Mouse (Mus musculus) B cell, adult 2 months (primary cell): ENCODE measurements at regions not wholly inside any gene's neighbourhood (a gene's known extent, or its start where the extent isn't known, plus 50 kb on each side); places are given as distances from the start of the nearest gene placed in this dataset.
"Not testable (repeated sequence)": the region's sequence is repeated elsewhere in the genome, so short reads cannot be mapped to it uniquely, and the experiment has no call there.

Source experiments
- DNase-seq, 2 experiments: peaks; one replicate each; pipeline ENCODE4 v3.0.0; 2022

DNA sequence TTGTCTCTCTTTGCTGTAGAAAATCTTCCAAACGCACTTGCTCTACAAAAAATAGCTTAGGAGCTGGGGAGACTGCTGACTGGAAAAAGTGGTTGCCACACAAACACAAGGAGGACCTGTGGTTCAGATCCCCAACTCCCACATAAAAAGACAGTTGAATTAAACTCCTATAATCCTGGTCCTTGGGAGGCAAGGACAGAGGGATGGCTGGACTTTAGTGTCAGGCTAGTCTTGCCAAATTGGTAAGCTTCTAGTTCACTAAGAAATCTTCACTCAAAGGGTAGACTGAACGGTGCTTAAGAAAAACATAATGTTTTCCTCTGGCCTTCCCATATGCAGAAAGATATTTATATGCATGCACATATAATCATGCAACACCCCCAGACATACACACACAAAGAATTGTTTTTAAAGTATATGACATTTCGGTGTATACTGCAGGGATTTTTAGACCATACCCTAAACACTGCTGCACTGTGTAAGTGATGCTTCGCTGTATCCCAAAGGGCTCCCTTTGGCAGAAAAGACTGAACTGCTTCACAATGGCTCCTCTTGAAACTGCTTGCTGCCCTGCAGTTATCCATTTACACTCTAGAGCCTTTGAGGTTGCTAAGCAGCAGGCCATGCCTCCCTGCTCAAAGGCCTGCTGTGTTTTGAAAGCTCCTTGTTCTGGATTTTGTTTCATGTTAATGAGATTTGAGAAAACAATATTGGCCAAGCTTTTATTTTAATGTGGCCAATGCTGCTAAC lies 1299.3 kb downstream of the Zfp704 start:
- no peak for DNase-seq

DNA sequence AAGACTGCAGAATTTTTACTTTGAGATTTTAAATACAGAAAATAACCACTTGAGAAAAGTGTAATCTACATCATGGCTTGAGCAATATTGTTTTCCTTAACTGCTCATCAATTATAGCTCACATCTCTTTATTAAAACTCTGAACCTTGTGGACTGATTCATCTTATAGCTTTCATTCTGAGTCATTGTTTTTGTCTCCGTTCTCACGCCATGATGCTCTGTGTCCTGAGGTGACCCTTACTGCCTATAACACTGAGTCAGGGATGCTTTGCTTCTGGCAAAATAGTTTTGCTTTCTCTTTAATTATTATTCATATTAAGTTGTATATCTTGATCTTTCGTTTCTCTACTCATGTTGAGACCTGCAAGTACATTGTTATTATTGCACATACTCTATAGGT lies 1302.6 kb downstream of the Zfp704 start:
- no peak for DNase-seq

DNA sequence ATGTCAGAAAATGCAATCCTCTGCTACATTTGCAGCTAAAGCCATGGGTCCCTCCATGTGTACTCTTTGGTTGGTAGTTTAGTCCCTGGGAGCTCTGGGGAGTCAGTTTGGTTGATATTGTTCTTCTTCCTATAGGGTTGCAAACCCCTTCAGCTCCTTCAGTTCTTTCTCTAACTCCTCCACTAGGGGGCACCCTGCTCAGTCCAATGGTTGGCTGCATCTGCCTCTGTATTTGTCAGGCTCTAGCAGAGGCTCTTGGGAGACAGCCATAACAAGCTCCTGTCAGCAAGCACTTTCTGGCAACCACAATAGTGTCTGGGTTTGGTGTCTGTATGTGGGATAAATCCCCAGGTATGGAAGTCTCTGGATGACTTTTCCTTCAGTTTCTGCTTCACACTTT lies 1305.1 kb downstream of the Zfp704 start:
- DNase-seq: no peak

GRCm38 (mm10) chr3:8293036-8293435 lies 1316.8 kb downstream of the Zfp704 start:
- DNase-seq: no peak

GRCm38 (mm10) chr3:8289558-8289957 lies 1320.3 kb downstream of the Zfp704 start:
- no peak for DNase-seq

DNA sequence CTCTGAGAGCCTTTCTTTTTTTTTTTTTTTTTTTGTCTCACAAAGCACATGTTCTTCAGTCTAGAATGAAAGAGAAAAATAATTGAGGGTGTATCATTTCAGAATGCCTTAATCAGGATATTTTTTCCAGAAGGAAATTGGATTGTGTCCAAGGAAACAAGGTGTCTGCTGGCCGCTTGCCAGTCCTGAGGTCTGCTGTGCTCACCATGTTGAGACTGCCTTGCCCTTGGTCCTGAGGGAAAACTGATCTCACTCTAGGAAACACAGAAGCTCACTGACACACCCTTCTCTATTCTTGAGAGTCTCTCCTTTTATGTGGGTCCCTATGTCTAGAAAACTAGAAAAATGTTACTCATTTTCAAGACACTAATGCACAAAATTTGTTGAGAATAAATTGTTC lies 1321.4 kb downstream of the Zfp704 start:
- DNase-seq: no peak

- no peak for DNase-seq
Measured at GRCm38 (mm10) chr3:8284655-8285428, 1325.0 kb downstream of the Zfp704 start.

- no peak for DNase-seq
Measured at GRCm38 (mm10) chr3:8282411-8282810, 1327.5 kb downstream of the Zfp704 start.

DNA sequence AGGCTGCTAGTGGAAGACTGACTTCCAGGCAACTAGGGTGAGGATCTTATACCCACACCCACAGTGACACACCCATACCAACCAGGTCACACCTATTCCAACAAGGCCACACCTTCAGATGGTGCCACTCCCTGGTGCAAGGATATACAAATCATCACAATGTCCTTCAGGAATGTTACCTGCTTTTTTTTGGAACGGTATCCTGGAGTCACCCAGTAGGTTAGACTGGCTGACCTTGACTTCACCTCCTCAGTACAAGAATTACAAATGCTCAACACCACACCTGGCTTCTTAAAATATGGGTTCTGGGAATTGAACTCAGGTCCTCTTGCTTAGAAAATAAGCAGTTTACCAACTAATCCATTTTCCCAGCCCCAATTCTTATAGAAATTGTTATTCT lies 1333.2 kb downstream of the Zfp704 start:
- DNase-seq: no peak

DNA sequence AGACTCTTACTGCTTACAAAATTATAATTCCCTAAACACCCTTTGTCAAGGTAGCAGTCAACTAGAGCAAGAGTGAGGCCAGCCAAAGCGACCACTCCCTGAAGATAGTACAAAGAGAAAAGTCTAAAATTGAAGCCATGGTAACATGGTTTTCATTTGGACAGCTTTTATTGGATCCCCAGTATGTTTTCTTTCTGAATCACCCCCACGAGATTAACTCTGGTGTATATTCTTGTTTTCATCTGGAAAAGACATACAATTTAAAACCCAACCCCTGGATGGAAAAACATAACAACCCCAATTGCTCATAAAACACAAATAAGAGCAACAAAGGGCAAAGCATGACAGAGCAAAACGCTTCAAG lies 1339.0 kb downstream of the Zfp704 start:
- no peak for DNase-seq

- DNase-seq: no peak
Measured at GRCm38 (mm10) chr3:8270009-8270934, 1339.6 kb downstream of the Zfp704 start.

GRCm38 (mm10) chr3:8265783-8266182 lies 1344.1 kb downstream of the Zfp704 start:
- DNase-seq: no peak

GRCm38 (mm10) chr3:8264366-8265033 lies 1345.4 kb downstream of the Zfp704 start:
- DNase-seq: no peak

- DNase-seq: no peak
Measured at GRCm38 (mm10) chr3:8257293-8257692, 1352.6 kb downstream of the Zfp704 start.

GRCm38 (mm10) chr3:8252311-8252710 lies 1357.6 kb downstream of the Zfp704 start:
- DNase-seq: no peak

- no peak for DNase-seq
Measured at GRCm38 (mm10) chr3:8248911-8249310, 1361.0 kb downstream of the Zfp704 start.

DNA sequence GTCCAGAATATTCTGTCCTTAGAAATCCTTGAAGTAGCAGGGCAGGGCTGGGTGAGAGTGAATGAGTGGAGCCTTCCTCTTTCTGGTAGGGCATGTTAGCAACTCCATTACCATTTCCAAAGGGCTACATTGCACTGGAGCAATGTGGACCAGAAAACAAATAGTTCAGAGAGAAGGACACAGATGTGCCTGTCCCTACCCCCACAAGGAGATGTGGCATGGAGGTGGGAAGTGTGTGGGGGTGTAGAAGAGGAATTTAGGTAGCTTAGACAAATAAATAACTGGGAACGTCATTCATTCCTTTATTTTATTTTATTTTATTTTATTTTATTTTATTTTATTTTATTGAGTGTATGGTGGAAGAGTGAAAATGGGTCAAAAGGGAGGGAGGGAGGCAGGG lies 1364.1 kb downstream of the Zfp704 start:
- peak; percentile 40 to 41 for DNase-seq

DNA sequence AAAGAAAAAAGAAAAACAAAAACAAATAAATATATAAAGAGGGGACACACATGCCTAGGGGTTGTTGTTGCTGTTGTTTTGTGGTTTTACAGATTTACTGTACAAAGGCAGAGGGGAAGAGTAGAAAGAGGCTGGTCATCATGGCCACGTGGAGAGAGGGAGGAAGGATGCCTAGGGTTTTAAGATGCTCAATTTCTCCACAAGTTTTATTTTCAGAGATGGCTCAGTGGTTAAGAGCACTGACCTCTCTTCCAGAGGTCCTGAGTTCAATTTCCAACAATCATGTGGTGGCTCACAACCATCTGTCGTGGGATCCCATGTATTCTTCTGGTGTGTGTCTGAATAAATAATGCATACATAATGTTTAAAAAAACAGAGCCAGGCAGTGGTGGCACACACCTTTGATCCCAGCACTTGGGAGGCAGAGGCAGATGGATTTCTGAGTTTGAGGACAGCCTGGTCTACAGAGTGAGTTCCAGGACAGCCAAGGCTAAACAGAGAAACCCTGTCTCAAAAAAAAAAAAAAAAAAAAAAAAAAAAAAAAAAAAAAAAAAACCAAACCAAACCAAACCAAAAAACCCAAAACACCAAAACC lies 1364.6 kb downstream of the Zfp704 start:
- peak; percentile 18 to 25 for DNase-seq

DNA sequence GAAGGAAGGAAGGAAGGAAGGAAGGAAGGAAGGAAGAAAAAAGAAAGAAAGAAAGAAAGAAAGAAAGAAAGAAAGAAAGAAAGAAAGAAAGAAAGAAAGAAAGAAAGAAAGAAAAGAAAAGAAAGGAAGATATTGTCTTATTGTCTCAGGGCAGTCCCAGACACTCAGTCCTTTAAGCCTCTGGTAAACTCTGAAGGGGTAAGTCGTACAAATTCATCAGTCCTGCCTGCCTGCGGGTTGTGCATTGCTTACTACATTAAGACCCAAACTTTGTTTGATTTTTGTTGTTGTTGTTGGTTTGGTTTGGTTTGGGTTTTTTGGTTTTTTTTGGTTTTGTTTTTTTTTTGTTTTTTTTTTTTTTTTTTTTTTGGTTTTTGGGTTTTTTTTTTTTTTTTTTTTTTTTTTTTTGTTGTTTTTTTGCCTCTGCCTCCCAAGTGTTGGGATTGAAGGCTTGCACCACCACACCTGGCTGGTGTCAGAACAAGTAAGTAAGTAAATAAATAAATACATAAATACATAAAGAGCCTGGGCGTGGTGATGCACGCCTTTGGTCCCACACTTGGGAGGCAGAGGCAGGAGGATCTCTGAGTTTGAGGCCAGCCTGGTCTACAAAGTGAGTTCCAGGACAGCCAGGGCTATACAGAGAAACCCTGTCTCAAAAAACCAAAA lies 1365.2 kb downstream of the Zfp704 start:
- DNase-seq: not testable (repeated sequence)

GRCm38 (mm10) chr3:8206623-8207404 lies 1403.1 kb downstream of the Zfp704 start:
- DNase-seq: no peak

DNA sequence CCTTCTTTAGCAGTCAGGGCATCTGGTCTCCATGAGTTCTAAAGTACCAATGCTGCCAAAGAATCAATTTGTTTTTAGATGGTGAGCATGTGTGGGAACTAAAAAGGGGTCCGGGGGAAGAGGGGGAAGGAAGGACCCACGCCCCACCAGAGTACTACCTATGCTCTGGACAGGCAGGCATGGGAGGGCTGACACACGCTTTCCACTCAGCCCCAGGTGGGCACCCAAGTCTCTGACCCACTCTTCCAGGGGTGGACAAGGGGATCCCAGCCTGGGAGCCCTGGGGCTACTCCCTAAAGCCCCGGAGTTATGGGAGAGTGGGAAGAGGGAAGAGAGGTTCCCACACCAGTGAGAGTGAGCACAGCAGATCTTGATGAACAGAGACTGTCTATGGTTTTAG lies 1446.9 kb downstream of the Zfp704 start:
- no peak for DNase-seq
